Mouse (Mus musculus): Measurements from ENCODE around the gene Fadd. TPM values are rescaled to one million over a fixed set of nuclear protein-coding genes. Genes with fewer than 3 reads are reported as not detected.

Fadd gene
- polyA plus RNA-seq, 1 experiment: 5.7 TPM

DNA sequence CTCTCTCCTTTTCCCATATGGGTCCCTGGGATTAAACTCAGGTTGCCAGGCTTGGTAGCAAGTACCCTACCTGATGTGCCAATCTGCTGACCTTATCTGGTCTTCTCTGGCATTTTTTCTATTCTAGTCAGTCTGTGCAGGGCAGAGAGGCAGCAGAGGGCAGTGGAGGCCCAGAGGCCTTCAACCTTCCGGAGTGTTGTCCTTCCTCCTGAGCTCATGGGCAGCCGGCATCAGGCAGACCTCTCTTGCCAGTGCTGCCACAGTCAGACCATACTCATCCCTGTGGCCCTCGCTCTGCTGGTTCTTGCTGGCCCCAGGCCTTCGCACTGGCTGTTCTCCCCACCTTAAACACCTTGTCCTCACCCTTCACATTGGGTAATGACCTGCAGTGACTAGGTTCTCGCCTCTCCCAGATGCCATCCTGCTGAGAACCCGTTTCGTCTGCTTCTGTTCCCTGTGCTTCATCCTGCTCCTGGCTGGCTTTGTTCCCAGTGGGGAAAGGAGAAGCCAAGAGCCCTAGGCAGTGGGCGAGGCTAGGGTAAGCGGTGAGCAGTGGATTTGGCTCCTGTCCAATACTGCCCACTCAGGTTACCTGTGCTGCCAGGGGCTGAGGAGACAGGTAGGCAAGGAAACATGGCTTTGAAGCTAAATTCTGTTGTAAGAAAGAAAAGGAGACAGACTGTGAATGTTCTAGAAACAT lies 18.7 kb downstream of the Fadd start:
- Histone ChIP-seq H3K27me3 (ENCODE audit: control insufficient read depth, insufficient read depth, insufficient read length) (no peaks in the 10 kb centered on the region), H3K4me3 (no peak overlapping the region), H3K79me2 (ENCODE audit: control insufficient read depth, insufficient read depth) (no peaks in the 10 kb centered on the region), H3K4me2 (ENCODE audit: low read depth) (no peak overlapping the region), H3ac (ENCODE audit: control insufficient read depth, insufficient read length) (no peak overlapping the region), H3K36me3 (ENCODE audit: control insufficient read depth, insufficient read depth) (no peaks in the 10 kb centered on the region)
- TF ChIP-seq SRF (IDR thresholded peaks at IDR 0.05; ENCODE audit: control insufficient read depth, insufficient read length, low read depth) (no peak), CEBPB (IDR thresholded peaks at IDR 0.05; ENCODE audit: insufficient read depth, poor library complexity, severe bottlenecking) (no peak), TCF3 (IDR thresholded peaks at IDR 0.05; ENCODE audit: insufficient read length, low read depth) (no peak), POLR2A (IDR thresholded peaks at IDR 0.05; ENCODE audit: insufficient read length, low read depth) (no peak), MYOG (IDR thresholded peaks at IDR 0.05; ENCODE audit: control insufficient read depth in 1 of 3, insufficient read depth in 1 of 3, insufficient read length in 2 of 3, low read depth in 2 of 3) (no peak), MYOD1 (IDR thresholded peaks at IDR 0.05; ENCODE audit: control insufficient read depth in 1 of 3, insufficient read length in 2 of 3, low read depth in 2 of 3) (no peak), POLR2AphosphoS2 (IDR thresholded peaks at IDR 0.05; ENCODE audit: insufficient read length, low read depth) (no peak), USF1 (IDR thresholded peaks at IDR 0.05; ENCODE audit: low read depth) (no peak), MAX (IDR thresholded peaks at IDR 0.05; ENCODE audit: low read depth) (no peak), REST (IDR thresholded peaks at IDR 0.05; ENCODE audit: insufficient read depth, insufficient read length) (no peak), TCF12 (IDR thresholded peaks at IDR 0.05; ENCODE audit: insufficient read depth, poor library complexity, severe bottlenecking) (no peak), E2F4 (IDR thresholded peaks at IDR 0.05; ENCODE audit: insufficient read depth) (no peak)

DNA sequence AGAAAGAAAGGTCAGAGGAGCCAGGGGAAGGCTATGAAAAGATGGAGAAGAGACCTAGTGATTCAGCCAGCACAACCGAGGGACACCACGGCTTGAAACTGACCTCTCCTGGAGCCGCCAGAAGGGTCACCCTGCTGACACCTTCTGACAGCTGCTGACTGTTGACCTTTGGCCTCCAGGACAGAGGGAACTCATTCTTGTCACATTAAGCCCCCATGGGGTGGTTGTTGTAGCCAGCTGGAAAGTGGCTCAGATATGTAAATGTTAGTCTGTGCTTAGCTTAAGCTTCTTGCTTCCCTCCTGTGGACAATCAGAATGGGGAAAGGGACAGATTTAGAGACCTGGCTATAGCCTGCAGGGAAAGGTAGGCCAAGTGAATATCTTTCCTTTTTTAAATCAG lies 20.2 kb downstream of the Fadd start:
- H3K4me2 ChIP-seq (ENCODE audit: low read depth): no peak overlapping the region
- H3K36me3 ChIP-seq (ENCODE audit: control insufficient read depth, insufficient read depth): no peaks in the 10 kb centered on the region
- peak in 1 of 3 experiments; percentile 29 for TF ChIP-seq MYOD1 (IDR thresholded peaks at IDR 0.05; ENCODE audit: control insufficient read depth in 1 of 3, insufficient read length in 2 of 3, low read depth in 2 of 3)
- no peak for TF ChIP-seq USF1 (IDR thresholded peaks at IDR 0.05; ENCODE audit: low read depth)
- no peak for TF ChIP-seq POLR2A (IDR thresholded peaks at IDR 0.05; ENCODE audit: insufficient read length, low read depth)
- no peak for TF ChIP-seq POLR2AphosphoS2 (IDR thresholded peaks at IDR 0.05; ENCODE audit: insufficient read length, low read depth)
- TF ChIP-seq MAX (IDR thresholded peaks at IDR 0.05; ENCODE audit: low read depth): no peak
- H3K79me2 ChIP-seq (ENCODE audit: control insufficient read depth, insufficient read depth): no peaks in the 10 kb centered on the region
- no peaks in the 10 kb centered on the region for H3K27me3 ChIP-seq (ENCODE audit: control insufficient read depth, insufficient read depth, insufficient read length)
- H3ac ChIP-seq (ENCODE audit: control insufficient read depth, insufficient read length): no peak overlapping the region
- H3K4me3 ChIP-seq: no peak overlapping the region

DNA sequence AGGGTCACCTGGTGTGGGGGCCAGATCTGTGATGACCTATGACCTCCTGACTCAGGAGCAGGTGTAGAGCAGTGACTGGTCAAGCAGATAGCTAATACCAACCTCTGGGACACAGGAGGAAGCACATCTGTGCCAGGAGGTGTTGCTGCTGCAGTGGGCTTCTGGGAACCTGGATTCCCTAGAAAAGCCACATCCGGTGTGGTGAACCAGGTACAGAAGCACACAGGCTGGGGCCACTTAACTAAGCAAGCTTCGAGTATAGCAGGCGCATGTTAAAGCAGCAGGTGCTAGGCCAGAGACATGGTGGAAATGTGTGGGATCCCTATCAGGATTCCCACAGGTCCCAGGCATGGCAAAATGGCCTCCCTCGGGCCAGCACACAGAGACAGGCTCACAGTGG lies 21.7 kb downstream of the Fadd start:
- Histone ChIP-seq H3K4me2 (ENCODE audit: low read depth) (no peak overlapping the region), H3ac (ENCODE audit: control insufficient read depth, insufficient read length) (no peak overlapping the region), H3K4me3 (no peak overlapping the region), H3K27me3 (ENCODE audit: control insufficient read depth, insufficient read depth, insufficient read length) (no peaks in the 10 kb centered on the region), H3K36me3 (ENCODE audit: control insufficient read depth, insufficient read depth) (no peaks in the 10 kb centered on the region), H3K79me2 (ENCODE audit: control insufficient read depth, insufficient read depth) (no peaks in the 10 kb centered on the region)
- no peak for TF ChIP-seq USF1 (IDR thresholded peaks at IDR 0.05; ENCODE audit: low read depth)
- TF ChIP-seq TCF3 (IDR thresholded peaks at IDR 0.05; ENCODE audit: insufficient read length, low read depth): no peak
- no peak for TF ChIP-seq MYOG (IDR thresholded peaks at IDR 0.05; ENCODE audit: control insufficient read depth in 1 of 3, insufficient read depth in 1 of 3, insufficient read length in 2 of 3, low read depth in 2 of 3)
- TF ChIP-seq SRF (IDR thresholded peaks at IDR 0.05; ENCODE audit: control insufficient read depth, insufficient read length, low read depth): no peak
- TF ChIP-seq POLR2A (IDR thresholded peaks at IDR 0.05; ENCODE audit: insufficient read length, low read depth): no peak
- no peak for TF ChIP-seq CEBPB (IDR thresholded peaks at IDR 0.05; ENCODE audit: insufficient read depth, poor library complexity, severe bottlenecking)
- no peak for TF ChIP-seq REST (IDR thresholded peaks at IDR 0.05; ENCODE audit: insufficient read depth, insufficient read length)

DNA sequence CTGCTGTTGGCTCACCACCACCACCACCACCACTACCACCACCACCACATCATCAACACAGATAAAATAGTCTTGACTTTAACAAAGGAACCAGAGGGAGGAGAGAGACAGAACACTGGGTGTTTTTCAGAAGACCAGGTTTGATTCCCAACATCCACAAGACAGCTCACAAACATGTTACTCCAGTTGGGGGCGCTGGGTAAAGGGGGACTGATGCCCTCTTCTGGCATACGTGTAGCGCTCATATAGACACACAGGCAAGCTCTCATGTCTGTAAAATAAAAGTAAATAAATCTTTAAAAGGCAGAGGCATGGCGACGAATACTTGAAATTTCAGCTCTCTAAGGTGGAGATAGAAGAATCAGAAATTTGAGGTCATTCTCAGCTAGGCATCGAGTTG lies 23.7 kb downstream of the Fadd start:
- TF ChIP-seq CEBPB (IDR thresholded peaks at IDR 0.05; ENCODE audit: insufficient read depth, poor library complexity, severe bottlenecking) (no peak), REST (IDR thresholded peaks at IDR 0.05; ENCODE audit: insufficient read depth, insufficient read length) (no peak), POLR2AphosphoS2 (IDR thresholded peaks at IDR 0.05; ENCODE audit: insufficient read length, low read depth) (no peak), E2F4 (IDR thresholded peaks at IDR 0.05; ENCODE audit: insufficient read depth) (no peak), USF1 (IDR thresholded peaks at IDR 0.05; ENCODE audit: low read depth) (no peak), TCF3 (IDR thresholded peaks at IDR 0.05; ENCODE audit: insufficient read length, low read depth) (no peak), TCF12 (IDR thresholded peaks at IDR 0.05; ENCODE audit: insufficient read depth, poor library complexity, severe bottlenecking) (no peak), SRF (IDR thresholded peaks at IDR 0.05; ENCODE audit: control insufficient read depth, insufficient read length, low read depth) (no peak), MYOG (IDR thresholded peaks at IDR 0.05; ENCODE audit: control insufficient read depth in 1 of 3, insufficient read depth in 1 of 3, insufficient read length in 2 of 3, low read depth in 2 of 3) (no peak), POLR2A (IDR thresholded peaks at IDR 0.05; ENCODE audit: insufficient read length, low read depth) (no peak), MAX (IDR thresholded peaks at IDR 0.05; ENCODE audit: low read depth) (no peak), MYOD1 (IDR thresholded peaks at IDR 0.05; ENCODE audit: control insufficient read depth in 1 of 3, insufficient read length in 2 of 3, low read depth in 2 of 3) (no peak)
- Histone ChIP-seq H3K4me3 (no peak overlapping the region), H3K79me2 (ENCODE audit: control insufficient read depth, insufficient read depth) (no peaks in the 10 kb centered on the region), H3ac (ENCODE audit: control insufficient read depth, insufficient read length) (no peak overlapping the region), H3K27me3 (ENCODE audit: control insufficient read depth, insufficient read depth, insufficient read length) (no peaks in the 10 kb centered on the region), H3K36me3 (ENCODE audit: control insufficient read depth, insufficient read depth) (no peaks in the 10 kb centered on the region), H3K4me2 (ENCODE audit: low read depth) (no peak overlapping the region)

DNA sequence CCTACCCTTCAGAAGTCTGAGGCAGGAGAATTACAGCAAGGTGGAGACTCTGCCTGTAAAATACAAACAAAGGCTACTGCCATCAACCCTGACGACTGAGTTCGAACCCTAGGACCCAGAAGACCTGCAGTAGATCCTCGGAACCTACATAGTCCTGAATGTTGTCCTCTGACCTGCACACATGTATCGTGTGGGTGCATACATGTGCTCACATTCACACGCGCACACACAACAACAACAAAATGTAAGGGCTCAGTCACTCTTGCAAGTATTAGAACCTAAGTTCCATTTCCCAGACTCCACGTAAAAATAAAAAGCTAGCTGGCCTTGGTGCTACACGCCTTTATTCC lies 28.2 kb downstream of the Fadd start:
- peak overlapping the region; percentile 93 for H3K4me2 ChIP-seq (ENCODE audit: low read depth)
- peaks cover 28% of the 10 kb centered on the region for H3K79me2 ChIP-seq (ENCODE audit: control insufficient read depth, insufficient read depth)
- H3K27me3 ChIP-seq (ENCODE audit: control insufficient read depth, insufficient read depth, insufficient read length): no peaks in the 10 kb centered on the region
- TF ChIP-seq REST (IDR thresholded peaks at IDR 0.05; ENCODE audit: insufficient read depth, insufficient read length) (no peak), TCF3 (IDR thresholded peaks at IDR 0.05; ENCODE audit: insufficient read length, low read depth) (no peak), CEBPB (IDR thresholded peaks at IDR 0.05; ENCODE audit: insufficient read depth, poor library complexity, severe bottlenecking) (no peak), SRF (IDR thresholded peaks at IDR 0.05; ENCODE audit: control insufficient read depth, insufficient read length, low read depth) (no peak), MAX (IDR thresholded peaks at IDR 0.05; ENCODE audit: low read depth) (no peak), POLR2A (IDR thresholded peaks at IDR 0.05; ENCODE audit: insufficient read length, low read depth) (no peak), MYOG (IDR thresholded peaks at IDR 0.05; ENCODE audit: control insufficient read depth in 1 of 3, insufficient read depth in 1 of 3, insufficient read length in 2 of 3, low read depth in 2 of 3) (no peak), USF1 (IDR thresholded peaks at IDR 0.05; ENCODE audit: low read depth) (no peak), POLR2AphosphoS2 (IDR thresholded peaks at IDR 0.05; ENCODE audit: insufficient read length, low read depth) (no peak), E2F4 (IDR thresholded peaks at IDR 0.05; ENCODE audit: insufficient read depth) (no peak), MYOD1 (IDR thresholded peaks at IDR 0.05; ENCODE audit: control insufficient read depth in 1 of 3, insufficient read length in 2 of 3, low read depth in 2 of 3) (no peak), TCF12 (IDR thresholded peaks at IDR 0.05; ENCODE audit: insufficient read depth, poor library complexity, severe bottlenecking) (no peak)
- peak overlapping the region; percentile 50 for H3K4me3 ChIP-seq
- H3K36me3 ChIP-seq (ENCODE audit: control insufficient read depth, insufficient read depth): no peaks in the 10 kb centered on the region
- H3ac ChIP-seq (ENCODE audit: control insufficient read depth, insufficient read length): peak overlapping the region; percentile 25
